Mouse (Mus musculus) midbrain, embryonic 15.5 days (tissue): Measurements from ENCODE around the gene Cacng4. TPM values are rescaled to one million over a fixed set of nuclear protein-coding genes. Genes with fewer than 3 reads are reported as not detected.

Experiments
- ATAC-seq: fragments of 200-750 bp; cut with Nextera tagmentation; replicated peaks from 2 replicates; pipeline ENCODE4 v1.8.0; 2017; ENCODE audit warnings: moderate TSS enrichment
- H3K27ac ChIP-seq: fragments of 300-500 bp; sonication (generic); 2 replicates; pipeline ENCODE4 v1.5.1; 2015; ENCODE audit warnings: mild to moderate bottlenecking, inconsistent platforms
- H3K27me3 ChIP-seq: fragments of 300-500 bp; sonication (generic); replicated peaks from 2 replicates; pipeline ENCODE4 v1.6.1; 2015; ENCODE audit warnings: inconsistent platforms
- H3K36me3 ChIP-seq: fragments of 300-500 bp; sonication (generic); replicated peaks from 2 replicates; pipeline ENCODE4 v1.6.1; 2015; ENCODE audit warnings: inconsistent platforms
- H3K4me1 ChIP-seq: fragments of 300-500 bp; sonication (generic); 2 replicates; pipeline ENCODE4 v1.6.1; 2015; ENCODE audit warnings: inconsistent platforms
- H3K4me2 ChIP-seq: fragments of 300-500 bp; sonication (generic); 2 replicates; pipeline ENCODE4 v1.6.1; 2015; ENCODE audit warnings: inconsistent platforms, mild to moderate bottlenecking, moderate library complexity
- H3K4me3 ChIP-seq: fragments of 300-500 bp; sonication (generic); 2 replicates; pipeline ENCODE4 v1.5.1; 2015; ENCODE audit warnings: mild to moderate bottlenecking, inconsistent platforms
- H3K9ac ChIP-seq: fragments of 300-500 bp; sonication (generic); 2 replicates; pipeline ENCODE4 v1.6.1; 2015; ENCODE audit warnings: mild to moderate bottlenecking, inconsistent platforms
- H3K9me3 ChIP-seq: fragments of 300-500 bp; sonication (generic); 2 replicates; pipeline ENCODE4 v1.6.1; 2016; ENCODE audit warnings: inconsistent platforms
- WGBS: fragments of 180-500 bp; shearing (Covaris S2); methylation state at CpG from one replicate; pipeline ENCODE4 v1.1.7; 2015; ENCODE audit warnings: mixed read lengths; 5-methylcytosine and 5-hydroxymethylcytosine counted together
- polyA plus RNA-seq: library from polyadenylated mRNA; unstranded; fragments of >200 nt; fragmentation: Nextera tagmentation; extraction: Ambion mirVana; gene quantifications from 2 replicates; pipeline ENCODE4 v1.2.1, GENCODE M21; 2015

Gene Cacng4
- polyA plus RNA-seq, 1 experiment from 2014 or later: 61.5 TPM

GRCm38 (mm10) chr11:107793200-107794102 is 906 bp downstream of the Cacng4 start:
- H3K27me3 ChIP-seq: no peaks in the 10 kb centered on the region
- peak; percentile 51 for ATAC-seq
- H3K4me1 ChIP-seq: peaks cover 49% of the 10 kb centered on the region
- H3K4me2 ChIP-seq: peak overlapping the region; percentile 75
- no peaks in the 10 kb centered on the region; the same call in 1 of the 2 replicates for H3K36me3 ChIP-seq
- peak overlapping the region; percentile 87 for H3K4me3 ChIP-seq
- H3K9me3 ChIP-seq: no peaks in the 10 kb centered on the region
- H3K27ac ChIP-seq: peak overlapping the region; percentile 96
- WGBS: under 1% methylated on average over 58 of the region's 64 CpGs
- H3K9ac ChIP-seq: peak overlapping the region; percentile 85

- Histone ChIP-seq H3K27ac (peak overlapping the region; percentile 96), H3K9ac (peak overlapping the region; percentile 85; the same call in 1 of the 2 replicates), H3K27me3 (no peaks in the 10 kb centered on the region), H3K4me3 (peak overlapping the region; percentile 87), H3K4me1 (peaks cover 41% of the 10 kb centered on the region), H3K9me3 (no peaks in the 10 kb centered on the region), H3K36me3 (no peaks in the 10 kb centered on the region; the same call in 1 of the 2 replicates), H3K4me2 (peak overlapping the region; percentile 75)
- 8% methylated on average over 9 of the region's 9 CpGs for WGBS
- no peak for ATAC-seq
Observed at GRCm38 (mm10) chr11:107792136-107792535, 2.2 kb downstream of the Cacng4 start.

- Histone ChIP-seq H3K4me3 (no peak overlapping the region), H3K4me2 (no peak overlapping the region), H3K4me1 (peaks cover 6% of the 10 kb centered on the region; the same call in 1 of the 2 replicates), H3K27me3 (no peaks in the 10 kb centered on the region), H3K9me3 (no peaks in the 10 kb centered on the region), H3K9ac (no peak overlapping the region), H3K27ac (no peak overlapping the region), H3K36me3 (no peaks in the 10 kb centered on the region; the same call in 1 of the 2 replicates)
- 76% methylated on average over 3 of the region's 3 CpGs for WGBS
- no peak for ATAC-seq
Observed at GRCm38 (mm10) chr11:107785761-107786160, 8.6 kb downstream of the Cacng4 start.

GRCm38 (mm10) chr11:107785288-107785687 is 9.1 kb downstream of the Cacng4 start:
- Histone ChIP-seq H3K4me1 (0 out of 2 replicates have a peak, but pooled peaks cover 1% of the 10 kb centered on the region), H3K27ac (no peak overlapping the region), H3K27me3 (no peaks in the 10 kb centered on the region), H3K36me3 (no peaks in the 10 kb centered on the region; the same call in 1 of the 2 replicates), H3K4me2 (no peak overlapping the region), H3K4me3 (no peak overlapping the region), H3K9ac (no peak overlapping the region), H3K9me3 (no peaks in the 10 kb centered on the region)
- no peak for ATAC-seq
- WGBS: 71% methylated on average over 1 of the region's 1 CpGs

- Histone ChIP-seq H3K27ac (no peak overlapping the region), H3K9me3 (no peaks in the 10 kb centered on the region), H3K4me3 (no peak overlapping the region), H3K9ac (no peak overlapping the region), H3K4me1 (peaks cover 11% of the 10 kb centered on the region), H3K27me3 (no peaks in the 10 kb centered on the region), H3K36me3 (no peaks in the 10 kb centered on the region; the same call in 1 of the 2 replicates), H3K4me2 (no peak overlapping the region)
- WGBS: 87% methylated on average over 8 of the region's 8 CpGs
- ATAC-seq: no peak
Observed at GRCm38 (mm10) chr11:107783861-107784754, 10.2 kb downstream of the Cacng4 start.

GRCm38 (mm10) chr11:107782591-107782990 is 11.8 kb downstream of the Cacng4 start:
- Histone ChIP-seq H3K9ac (no peak overlapping the region), H3K4me2 (no peak overlapping the region), H3K27ac (no peak overlapping the region), H3K4me1 (peaks cover 26% of the 10 kb centered on the region), H3K27me3 (no peaks in the 10 kb centered on the region), H3K9me3 (no peaks in the 10 kb centered on the region), H3K36me3 (no peaks in the 10 kb centered on the region), H3K4me3 (no peak overlapping the region)
- no peak for ATAC-seq
- WGBS: 78% methylated on average over 5 of the region's 5 CpGs

GRCm38 (mm10) chr11:107778859-107779258 is 15.5 kb downstream of the Cacng4 start:
- peak; percentile 43; the same call in 1 of the 2 replicates for ATAC-seq
- no peak overlapping the region for H3K4me3 ChIP-seq
- H3K36me3 ChIP-seq: no peaks in the 10 kb centered on the region
- H3K4me1 ChIP-seq: peaks cover 61% of the 10 kb centered on the region
- 18% methylated on average over 9 of the region's 9 CpGs for WGBS
- H3K9me3 ChIP-seq: no peaks in the 10 kb centered on the region
- H3K4me2 ChIP-seq: 0 out of 2 replicates have a peak overlapping the region, but pooled peaks have one; percentile 3
- no peak overlapping the region for H3K9ac ChIP-seq
- peak overlapping the region; percentile 48 for H3K27ac ChIP-seq
- H3K27me3 ChIP-seq: no peaks in the 10 kb centered on the region

- H3K4me2 ChIP-seq: peak overlapping the region; percentile 6; the same call in 1 of the 2 replicates
- no peak for ATAC-seq
- WGBS: 20% methylated on average over 12 of the region's 12 CpGs
- no peak overlapping the region for H3K4me3 ChIP-seq
- no peak overlapping the region for H3K9ac ChIP-seq
- H3K27me3 ChIP-seq: no peaks in the 10 kb centered on the region
- no peaks in the 10 kb centered on the region for H3K9me3 ChIP-seq
- no peaks in the 10 kb centered on the region for H3K36me3 ChIP-seq
- H3K4me1 ChIP-seq: peaks cover 74% of the 10 kb centered on the region
- peak overlapping the region; percentile 46 for H3K27ac ChIP-seq
Observed at GRCm38 (mm10) chr11:107777487-107777886, 16.9 kb downstream of the Cacng4 start.

- 53% methylated on average over 8 of the region's 8 CpGs for WGBS
- Histone ChIP-seq H3K9ac (no peak overlapping the region), H3K4me2 (no peak overlapping the region), H3K36me3 (no peaks in the 10 kb centered on the region), H3K4me1 (peaks cover 62% of the 10 kb centered on the region), H3K27me3 (no peaks in the 10 kb centered on the region), H3K27ac (no peak overlapping the region), H3K4me3 (no peak overlapping the region), H3K9me3 (no peaks in the 10 kb centered on the region)
- ATAC-seq: no peak
Observed at GRCm38 (mm10) chr11:107773312-107773711, 21.0 kb downstream of the Cacng4 start.

GRCm38 (mm10) chr11:107772002-107772401 is 22.4 kb downstream of the Cacng4 start:
- 48% methylated on average over 6 of the region's 6 CpGs for WGBS

GRCm38 (mm10) chr11:107768361-107768760 is 26.0 kb downstream of the Cacng4 start:
- H3K4me1 ChIP-seq: peaks cover 48% of the 10 kb centered on the region
- peak; percentile 34; the same call in 1 of the 2 replicates for ATAC-seq

More at GRCm38 (mm10) chr11:107772002-107772401, 22.4 kb downstream of the Cacng4 start:
- Histone ChIP-seq H3K27me3 (no peaks in the 10 kb centered on the region), H3K4me1 (peaks cover 62% of the 10 kb centered on the region), H3K4me2 (no peak overlapping the region), H3K9me3 (no peaks in the 10 kb centered on the region), H3K9ac (no peak overlapping the region), H3K36me3 (no peaks in the 10 kb centered on the region), H3K4me3 (no peak overlapping the region), H3K27ac (no peak overlapping the region)
- no peak for ATAC-seq

GRCm38 (mm10) chr11:107766932-107767331 is 27.4 kb downstream of the Cacng4 start:
- 41% methylated on average over 12 of the region's 12 CpGs for WGBS
- no peak overlapping the region for H3K9ac ChIP-seq
- H3K27me3 ChIP-seq: no peaks in the 10 kb centered on the region
- no peak overlapping the region for H3K4me2 ChIP-seq
- peaks cover 50% of the 10 kb centered on the region for H3K4me1 ChIP-seq
- H3K9me3 ChIP-seq: no peaks in the 10 kb centered on the region
- H3K36me3 ChIP-seq: no peaks in the 10 kb centered on the region
- H3K27ac ChIP-seq: peak overlapping the region; percentile 16; the same call in 1 of the 2 replicates
- H3K4me3 ChIP-seq: no peak overlapping the region
- no peak for ATAC-seq

More at GRCm38 (mm10) chr11:107768361-107768760, 26.0 kb downstream of the Cacng4 start:
- no peak overlapping the region for H3K9ac ChIP-seq
- H3K36me3 ChIP-seq: no peaks in the 10 kb centered on the region
- no peak overlapping the region for H3K4me2 ChIP-seq
- no peak overlapping the region for H3K4me3 ChIP-seq
- 39% methylated on average over 8 of the region's 8 CpGs for WGBS
- peak overlapping the region; percentile 49; the same call in 1 of the 2 replicates for H3K27ac ChIP-seq
- no peaks in the 10 kb centered on the region for H3K9me3 ChIP-seq
- H3K27me3 ChIP-seq: no peaks in the 10 kb centered on the region
